In the genomic region with DNA sequence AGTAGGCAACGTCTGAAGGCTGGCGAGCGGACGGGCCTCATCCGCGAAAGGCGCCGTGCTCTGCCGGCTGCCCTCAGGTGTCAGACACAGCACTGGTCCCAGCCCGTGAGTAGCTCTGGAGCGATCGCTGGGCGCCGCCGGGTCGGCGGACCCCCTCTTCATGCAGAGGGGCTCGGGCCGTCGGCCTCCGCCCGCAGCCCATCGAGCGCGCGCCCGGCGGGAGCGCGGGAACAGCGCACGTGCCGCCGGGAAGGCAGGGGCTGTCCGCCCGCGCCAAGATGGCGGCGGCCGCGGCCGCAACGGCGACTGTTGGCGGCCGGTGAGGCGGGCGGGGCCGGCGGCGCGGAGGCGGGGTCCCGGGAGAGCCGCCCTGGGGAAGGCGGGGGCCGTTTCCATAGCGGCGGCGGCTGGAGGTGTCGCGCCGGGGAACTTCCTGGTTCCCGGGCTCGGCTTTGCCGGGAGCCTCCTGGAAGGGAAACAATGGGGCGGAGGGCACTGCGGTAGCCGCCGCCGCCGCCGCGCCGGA, we compare ENCODE assay signal across 8 mouse cellular contexts. TPM values are rescaled to one million over a fixed set of nuclear protein-coding genes. Genes with fewer than 3 reads are reported as not detected.
DNase-seq lines count a peak whose midpoint lies in the region; ATAC-seq and TF ChIP-seq lines count a peak whose summit lies in the region.

Gene Usp6nl, plus strand, starts transcription at position 292 of the 526 bp plus-strand sequence.

- peak within 1 kb of the TSS; percentile 98 for H3K9ac ChIP-seq in hindbrain, embryonic 16.5 days (ENCODE audit: low read depth, low read length)

- H3K4me2 ChIP-seq in hindbrain, embryonic 16.5 days (ENCODE audit: low read length) = peak within 1 kb of the TSS; percentile 82

- peaks cover 23% of the 10 kb centered on the region for H3K79me2 ChIP-seq in macrophage (ENCODE audit: inconsistent target)

- intact Hi-C loops in left cerebral cortex, adult 2 months (cut with DNase I) = loop anchor here (2.0 to 5.0 kb wide), 3 partner anchors 66 to 102 kb away; no protein-coding TSS in a partner anchor

- H3K9me3 ChIP-seq in hindbrain, embryonic 16.5 days (ENCODE audit: control insufficient read depth, low read length) = no peaks in the 10 kb centered on the region

- WGBS in hindbrain, embryonic 16.5 days = under 1% methylated on average over 36 of the region's 75 CpGs
- 2% methylated on average over 59 of the region's 75 CpGs for WGBS in macrophage (ENCODE audit: missing documents)

- peak within 1 kb of the TSS; percentile 98 for H3K27ac ChIP-seq in hindbrain, embryonic 16.5 days (ENCODE audit: low read depth, low read length)
- peak within 1 kb of the TSS; percentile 94 for H3K27ac ChIP-seq in left cerebral cortex, adult 2 months
- no peak within 1 kb of the TSS for H3K27ac ChIP-seq in macrophage

- peak within 1 kb of the TSS; percentile 94 for H3K4me3 ChIP-seq in hindbrain, embryonic 16.5 days (ENCODE audit: low read length)
- peak within 1 kb of the TSS; percentile 88 for H3K4me3 ChIP-seq in left cerebral cortex, adult 2 months
- peak within 1 kb of the TSS; percentile 43 for H3K4me3 ChIP-seq in macrophage (ENCODE audit: inconsistent target)

- no peaks in the 10 kb centered on the region for H3K36me3 ChIP-seq in hindbrain, embryonic 16.5 days (ENCODE audit: control insufficient read depth, insufficient read depth, low read length)
- no peaks in the 10 kb centered on the region for H3K36me3 ChIP-seq in macrophage (ENCODE audit: inconsistent target)

- H3K4me1 ChIP-seq in hindbrain, embryonic 16.5 days (ENCODE audit: control insufficient read depth, insufficient read depth, low read depth, low read length) = peaks cover 13% of the 10 kb centered on the region

- DNase-seq in WW6 (ENCODE audit: low read depth, low spot score) = peak; percentile 24
- DNase-seq in cerebellum, postnatal 4 days (ENCODE audit: low spot score in 2 of 2) = peak; percentile 59 to 80
- DNase-seq in gastrocnemius, adult 18-20 months (ENCODE audit: low spot score) = peak; percentile 87
- peak; percentile 83 to 85 for DNase-seq in left cerebral cortex, adult 2 months (ENCODE audit: extremely low spot score in 1 of 2, low spot score in 2 of 2)
- peak; percentile 62 for DNase-seq in retina, postnatal 7 days (ENCODE audit: low read depth, low spot score)
- peak; percentile 86 for DNase-seq in urinary bladder, adult 18-20 months (ENCODE audit: low spot score in 2 of 2)

- peak; percentile 90 for ATAC-seq in hindbrain, embryonic 16.5 days

- H3K27me3 ChIP-seq in hindbrain, embryonic 16.5 days (replicated peaks; ENCODE audit: control insufficient read depth, insufficient read depth, low read length) = no peaks in the 10 kb centered on the region

- no peak for TF ChIP-seq CTCF in left cerebral cortex, adult 2 months (IDR thresholded peaks at IDR 0.05)

RNA-seq across cellular contexts. Expression of gene Usp6nl, which starts in this region (rescaled TPM):
- 1 to 10 TPM; 2.5 to 4.7 TPM for total RNA-seq in gastrocnemius, adult 18-20 months (2021)
- 6.0 and 6.2 TPM in 2 replicates for polyA plus RNA-seq in hindbrain, embryonic 16.5 days (2015; fragmentation: Nextera tagmentation; extraction: Ambion mirVana)
- total RNA-seq in left cerebral cortex, adult 2 months (2021) = 10 to 100 TPM; 18.4 to 20.0 TPM
- 10 to 100 TPM in 18 of 26 experiments, 1 to 10 TPM in 8; 4.6 to 31.8 (median 11.9) TPM for total RNA-seq in macrophage (2018; cell fraction: chromatin; rRNA removed)
- total RNA-seq in macrophage (2018; cell fraction: cytosol; rRNA removed) = 1 to 10 TPM; 3.9 to 9.8 (median 5.3) TPM
- total RNA-seq in macrophage (2018; cell fraction: nucleus; rRNA removed) = 10 to 100 TPM in 12 of 26 experiments, 1 to 10 TPM in 14; 4.4 to 32.4 (median 9.6) TPM
- polyA plus RNA-seq in macrophage (2018) = 3.8 to 5.3 TPM (median 4.8 TPM) in 3 replicates

Comparison
In these comparisons a context has a peak if more than half of its experiments do, and no peak if none do; other contexts are left out.
1. DNase-seq: peak in every context shown above with its lines; median percentile 87 in gastrocnemius, adult 18-20 months; 86 in urinary bladder, adult 18-20 months; 84 in left cerebral cortex, adult 2 months; 70 in cerebellum, postnatal 4 days; 62 in retina, postnatal 7 days; 24 in WW6.
2. H3K4me3 ChIP-seq: peak in every context shown above with its lines; median percentile 94 in hindbrain, embryonic 16.5 days; 88 in left cerebral cortex, adult 2 months; 43 in macrophage.